ENCODE assay signal across 9 mouse cellular contexts in genomic region chr5:52132092-52132491, GRCm38 (mm10). TPM values are rescaled to one million over a fixed set of nuclear protein-coding genes. Genes with fewer than 3 reads are reported as not detected.
DNase-seq lines count a peak whose midpoint lies in the region; ATAC-seq and TF ChIP-seq lines count a peak whose summit lies in the region.
"Had no signal": no experiment of that assay in that cellular context is flagged by ENCODE, and none has a peak within 500 bp of the region (broad histone marks: within the 10 kb centered on the region; RNA-seq: fewer than 3 reads in every experiment).

No protein-coding gene starts in this region.

- no peaks in the 10 kb centered on the region for H3K4me1 ChIP-seq in hindbrain, embryonic 10.5 days (replicated peaks)
- H3K4me1 ChIP-seq in hindbrain, embryonic 13.5 days (replicated peaks) = no peaks in the 10 kb centered on the region
- no peaks in the 10 kb centered on the region for H3K4me1 ChIP-seq in G1E (ENCODE audit: insufficient read depth, low read depth, low read length)
- no peaks in the 10 kb centered on the region for H3K4me1 ChIP-seq in liver, embryonic 15.5 days (replicated peaks)
- H3K4me1 ChIP-seq in neural tube, embryonic 13.5 days (replicated peaks) = no peaks in the 10 kb centered on the region

- H3K4me3 ChIP-seq in hindbrain, embryonic 10.5 days = no peak overlapping the region
- no peak overlapping the region for H3K4me3 ChIP-seq in hindbrain, embryonic 13.5 days
- H3K4me3 ChIP-seq in G1E (ENCODE audit: low read depth, low read length) = no peak overlapping the region
- H3K4me3 ChIP-seq in liver, embryonic 15.5 days (replicated peaks) = no peak overlapping the region
- H3K4me3 ChIP-seq in neural tube, embryonic 13.5 days = no peak overlapping the region
- H3K4me3 ChIP-seq: embryonic facial prominence, embryonic 12.5 days had no signal

- DNase-seq in hindbrain, embryonic 10.5 days (ENCODE audit: low spot score) = peak; percentile 68
- peak; percentile 27 for DNase-seq in G1E (ENCODE audit: low spot score)
- peak; percentile 68 for DNase-seq in cerebellum, adult 9-10 months
- no peak for DNase-seq in urinary bladder, adult 2 months (ENCODE audit: low spot score)

- no peak overlapping the region for H3K9ac ChIP-seq in hindbrain, embryonic 13.5 days
- H3K9ac ChIP-seq in liver, embryonic 15.5 days = no peak overlapping the region
- no peak overlapping the region for H3K9ac ChIP-seq in neural tube, embryonic 13.5 days
- H3K9ac ChIP-seq: embryonic facial prominence, embryonic 12.5 days had no signal

- H3K4me2 ChIP-seq in hindbrain, embryonic 13.5 days = no peak overlapping the region
- H3K4me2 ChIP-seq in liver, embryonic 15.5 days = no peak overlapping the region
- no peak overlapping the region for H3K4me2 ChIP-seq in neural tube, embryonic 13.5 days
- H3K4me2 ChIP-seq: embryonic facial prominence, embryonic 12.5 days had no signal

- peak; percentile 65 for TF ChIP-seq CTCF in G1E (IDR thresholded peaks at IDR 0.05; ENCODE audit: low read depth, low read length)

- WGBS in hindbrain, embryonic 10.5 days = 19% methylated on average over 9 of the region's 9 CpGs
- WGBS in hindbrain, embryonic 13.5 days = 16% methylated on average over 9 of the region's 9 CpGs
- WGBS in liver, embryonic 15.5 days (ENCODE audit: insufficient replicate concordance) = 17% methylated on average over 9 of the region's 9 CpGs
- 19% methylated on average over 9 of the region's 9 CpGs for WGBS in neural tube, embryonic 13.5 days

- no peak for ATAC-seq in hindbrain, embryonic 13.5 days (ENCODE audit: low FRiP score)
- peak; percentile 62 for ATAC-seq in G1E (ENCODE audit: extremely low read depth, insufficient number of reproducible peaks, low FRiP score, poor library complexity, severe bottlenecking)
- peak; percentile 28 to 69; a peak in 2 of 4 replicates for ATAC-seq in hematopoietic stem cell, adult 5-6 weeks (replicated peaks in 1 of 2; ENCODE audit: insufficient read depth in 1 of 2, low FRiP score in 2 of 2, low TSS enrichment in 1 of 2, low read depth in 1 of 2, poor library complexity in 2 of 2, severe bottlenecking in 2 of 2)
- 0 out of 2 replicates have a peak, but pooled peaks have one; percentile 18 for ATAC-seq in liver, embryonic 15.5 days (ENCODE audit: insufficient read depth)
- 0 out of 2 replicates have a peak, but pooled peaks have one; percentile 44 for ATAC-seq in neural tube, embryonic 13.5 days (ENCODE audit: low read depth)

- H3K27me3 ChIP-seq in hindbrain, embryonic 10.5 days (ENCODE audit: insufficient read depth, poor library complexity, severe bottlenecking) = no peaks in the 10 kb centered on the region
- H3K27me3 ChIP-seq in hindbrain, embryonic 13.5 days = no peaks in the 10 kb centered on the region
- H3K27me3 ChIP-seq in G1E (ENCODE audit: insufficient read depth, low read length) = no peaks in the 10 kb centered on the region
- H3K27me3 ChIP-seq in liver, embryonic 15.5 days = no peaks in the 10 kb centered on the region
- no peaks in the 10 kb centered on the region for H3K27me3 ChIP-seq in neural tube, embryonic 13.5 days
- H3K27me3 ChIP-seq: embryonic facial prominence, embryonic 12.5 days had no signal

- no peak overlapping the region for H3K27ac ChIP-seq in hindbrain, embryonic 10.5 days
- no peak overlapping the region for H3K27ac ChIP-seq in hindbrain, embryonic 13.5 days
- no peak overlapping the region for H3K27ac ChIP-seq in liver, embryonic 15.5 days (replicated peaks)
- H3K27ac ChIP-seq in neural tube, embryonic 13.5 days (replicated peaks) = no peak overlapping the region
- H3K27ac ChIP-seq: embryonic facial prominence, embryonic 12.5 days had no signal

- peaks cover 18% of the 10 kb centered on the region for H3K36me3 ChIP-seq in hindbrain, embryonic 10.5 days
- H3K36me3 ChIP-seq in hindbrain, embryonic 13.5 days = peaks cover 8% of the 10 kb centered on the region
- H3K36me3 ChIP-seq in G1E (replicated peaks) = peaks cover 30% of the 10 kb centered on the region
- H3K36me3 ChIP-seq in liver, embryonic 15.5 days (replicated peaks) = no peaks in the 10 kb centered on the region
- H3K36me3 ChIP-seq in neural tube, embryonic 13.5 days = no peaks in the 10 kb centered on the region
- H3K36me3 ChIP-seq: embryonic facial prominence, embryonic 12.5 days had no signal

- H3K9me3 ChIP-seq in hindbrain, embryonic 10.5 days = no peaks in the 10 kb centered on the region
- no peaks in the 10 kb centered on the region for H3K9me3 ChIP-seq in hindbrain, embryonic 13.5 days
- no peaks in the 10 kb centered on the region for H3K9me3 ChIP-seq in G1E (replicated peaks)
- no peaks in the 10 kb centered on the region for H3K9me3 ChIP-seq in liver, embryonic 15.5 days (replicated peaks)
- H3K9me3 ChIP-seq in neural tube, embryonic 13.5 days = no peaks in the 10 kb centered on the region
- H3K9me3 ChIP-seq: embryonic facial prominence, embryonic 12.5 days had no signal

RNA-seq across cellular contexts. Expression of gene Dhx15, which starts 58.2 kb away (rescaled TPM):
- 174 and 201 TPM in 2 replicates for polyA plus RNA-seq in hindbrain, embryonic 10.5 days (2016; fragmentation: Nextera tagmentation; extraction: Ambion mirVana)
- 139 and 147 TPM in 2 replicates for polyA plus RNA-seq in hindbrain, embryonic 13.5 days (2015; fragmentation: Nextera tagmentation; extraction: Ambion mirVana)
- total RNA-seq in G1E (2014; fragmentation: Nextera tagmentation) = 231 and 237 TPM in 2 replicates
- total RNA-seq in G1E (2017) = 262 and 303 TPM in 2 replicates
- 96.8 and 101 TPM in 2 replicates for polyA plus RNA-seq in G1E (2012)
- 389 and 402 TPM in 2 replicates for total RNA-seq in hematopoietic stem cell, adult 5-6 weeks (2017)
- polyA plus RNA-seq in liver, embryonic 15.5 days (2015; fragmentation: Nextera tagmentation; extraction: Ambion mirVana) = 64.5 and 64.8 TPM in 2 replicates
- 126 and 147 TPM in 2 replicates for polyA plus RNA-seq in neural tube, embryonic 13.5 days (2015; fragmentation: Nextera tagmentation; extraction: Ambion mirVana)
- 87.5 and 99.1 TPM in 2 replicates for polyA plus RNA-seq in urinary bladder, adult 2 months (2012; rRNA removed)
